Mouse (Mus musculus) MEL (cell line): ENCODE measurements around the gene Duox1. TPM values are rescaled to one million over a fixed set of nuclear protein-coding genes. Genes with fewer than 3 reads are reported as not detected.

Experiments used
- DNase-seq: peaks from one replicate; pipeline ENCODE4 v3.0.0; 2011; ENCODE audit warnings: low read depth, low spot score
- H3K27ac ChIP-seq: 2 replicates; pipeline ENCODE4 v1.5.1; 2012; ENCODE audit warnings: low read depth, mild to moderate bottlenecking, control low read depth, low read length, moderate library complexity; ENCODE audit not compliant: control insufficient read depth
- H3K27me3 ChIP-seq, 2 experiments: fragments of 150-350 bp in 1 of 2; sonication (generic) in 1 of 2; 2 replicates each; pipeline ENCODE4 v1.6.1; 2012; ENCODE audit warnings: low read length in 2 of 2, mild to moderate bottlenecking in 2 of 2, improper control_type of control experiment in 1 of 2, moderate library complexity in 1 of 2; ENCODE audit not compliant: insufficient read depth in 2 of 2, control insufficient read depth in 1 of 2
- H3K36me3 ChIP-seq, 2 experiments: 2 replicates each; pipeline ENCODE4 v1.6.1; 2012 to 2014; ENCODE audit warnings: low read length in 2 of 2, improper control_type of control experiment in 1 of 2, inconsistent platforms in 1 of 2, mild to moderate bottlenecking in 1 of 2; ENCODE audit not compliant: insufficient read depth in 2 of 2, control insufficient read depth in 1 of 2
- H3K4me1 ChIP-seq, 2 experiments: fragments of 150-350 bp in 1 of 2; sonication (generic) in 1 of 2; 2 replicates each; pipeline ENCODE4 v1.6.1; 2012; ENCODE audit warnings: low read length in 2 of 2, improper control_type of control experiment in 1 of 2, mild to moderate bottlenecking in 1 of 2; ENCODE audit not compliant: insufficient read depth in 2 of 2, control insufficient read depth in 1 of 2
- H3K4me3 ChIP-seq, 2 experiments: fragments of 150-350 bp in 1 of 2; sonication (generic) in 1 of 2; 2 replicates each; pipeline ENCODE4 v1.5.1; 2012; ENCODE audit warnings: low read depth in 2 of 2, low read length in 2 of 2, mild to moderate bottlenecking in 2 of 2, moderate library complexity in 2 of 2, control low read depth in 1 of 2, improper control_type of control experiment in 1 of 2; ENCODE audit not compliant: control insufficient read depth in 1 of 2, insufficient read depth in 1 of 2
- H3K79me2 ChIP-seq: 2 replicates; pipeline ENCODE4 v1.6.1; 2012; ENCODE audit warnings: mild to moderate bottlenecking, low read length, moderate library complexity; ENCODE audit not compliant: control insufficient read depth, poor library complexity, insufficient read depth
- H3K9ac ChIP-seq: 2 replicates; pipeline ENCODE4 v1.6.1; 2012; ENCODE audit warnings: low read depth, mild to moderate bottlenecking, control low read depth, low read length, moderate library complexity; ENCODE audit not compliant: control insufficient read depth, poor library complexity, severe bottlenecking
- H3K9me3 ChIP-seq: fragments of 150-350 bp; sonication (generic); replicated peaks from 2 replicates; pipeline ENCODE4 v1.6.1; 2012; ENCODE audit warnings: mild to moderate bottlenecking, low read length, improper control_type of control experiment, moderate library complexity; ENCODE audit not compliant: insufficient read depth
- ELF1 ChIP-seq: IDR thresholded peaks from 2 replicates; pipeline ENCODE4 v1.6.1; 2014; ENCODE audit warnings: low read depth, mild to moderate bottlenecking, inconsistent platforms, low read length, improper control_type of control experiment, moderate library complexity
- ETS1 ChIP-seq: IDR thresholded peaks from 2 replicates; pipeline ENCODE4 v1.6.1; 2012; ENCODE audit warnings: low read depth, mild to moderate bottlenecking, inconsistent platforms, low read length, improper control_type of control experiment, moderate library complexity
- GABPA ChIP-seq: IDR thresholded peaks from 2 replicates; pipeline ENCODE4 v1.6.1; 2012; ENCODE audit warnings: low read depth, mild to moderate bottlenecking, inconsistent platforms, low read length, improper control_type of control experiment, moderate library complexity
- HCFC1 ChIP-seq: IDR thresholded peaks from 2 replicates; pipeline ENCODE4 v1.6.1; 2012; ENCODE audit warnings: low read depth, mild to moderate bottlenecking, inconsistent platforms, low read length, improper control_type of control experiment, moderate library complexity
- MAFK ChIP-seq: IDR thresholded peaks from 2 replicates; pipeline ENCODE4 v1.6.1; 2011; ENCODE audit warnings: low read depth, mild to moderate bottlenecking, low read length, improper control_type of control experiment, borderline replicate concordance
- MAX ChIP-seq: IDR thresholded peaks from 2 replicates; pipeline ENCODE4 v1.6.1; 2011; ENCODE audit warnings: low read length, improper control_type of control experiment
- NRF1 ChIP-seq: IDR thresholded peaks from 2 replicates; pipeline ENCODE4 v1.6.1; 2014; ENCODE audit warnings: low read depth, mild to moderate bottlenecking, inconsistent platforms, low read length, improper control_type of control experiment, moderate library complexity; ENCODE audit not compliant: poor library complexity, insufficient read depth, severe bottlenecking
- SIN3A ChIP-seq: IDR thresholded peaks from 2 replicates; pipeline ENCODE4 v1.6.1; 2012; ENCODE audit warnings: low read length, improper control_type of control experiment, inconsistent platforms
- TAL1 ChIP-seq: IDR thresholded peaks from 2 replicates; pipeline ENCODE4 v1.6.1; 2012; ENCODE audit warnings: mild to moderate bottlenecking, inconsistent platforms, low read length, moderate library complexity, mixed read lengths
- TBP ChIP-seq: IDR thresholded peaks from 2 replicates; pipeline ENCODE4 v1.8.0; 2011; ENCODE audit warnings: low read depth, low read length, improper control_type of control experiment
- UBTF ChIP-seq: IDR thresholded peaks from 2 replicates; pipeline ENCODE4 v1.6.1; 2012; ENCODE audit warnings: low read depth, mild to moderate bottlenecking, inconsistent platforms, low read length, improper control_type of control experiment, moderate library complexity, borderline replicate concordance; ENCODE audit not compliant: insufficient read depth
- USF2 ChIP-seq, 2 experiments: IDR thresholded peaks; 2 replicates each; pipeline ENCODE4 v1.6.1; 2011 to 2012; ENCODE audit warnings: improper control_type of control experiment in 2 of 2, low read length in 2 of 2, borderline replicate concordance in 1 of 2, inconsistent platforms in 1 of 2, low read depth in 1 of 2, mild to moderate bottlenecking in 1 of 2; ENCODE audit not compliant: insufficient read depth in 1 of 2
- ZC3H11A ChIP-seq: IDR thresholded peaks from 2 replicates; pipeline ENCODE4 v1.6.1; 2012; ENCODE audit warnings: low read depth, mild to moderate bottlenecking, inconsistent platforms, low read length, improper control_type of control experiment
- ZMIZ1 ChIP-seq: IDR thresholded peaks from 2 replicates; pipeline ENCODE4 v1.6.1; 2012; ENCODE audit warnings: low read depth, mild to moderate bottlenecking, inconsistent platforms, low read length, improper control_type of control experiment, moderate library complexity
- ZNF384 ChIP-seq: IDR thresholded peaks from 2 replicates; pipeline ENCODE4 v1.6.1; 2012; ENCODE audit warnings: low read depth, mild to moderate bottlenecking, inconsistent platforms, low read length, improper control_type of control experiment
- polyA plus RNA-seq, 2 experiments: library from polyadenylated mRNA; stranded (reverse) in 1 of 2; unstranded in 1 of 2; fragments of >175 nt in 1 of 2; fragments of >200 nt in 1 of 2; gene quantifications; 2 replicates each; pipeline versions ENCODE4 v1.2.1 to v1.2.4; 2012; ENCODE audit warnings: low replicate concordance in 2 of 2, low read depth in 1 of 2; ENCODE audit not compliant: insufficient read length in 2 of 2, insufficient read depth in 1 of 2, missing spikeins in 1 of 2
- total RNA-seq: library from RNA; depleted of rRNA; stranded (reverse); fragments of 300-350 nt; gene quantifications from 2 replicates; pipeline ENCODE4 v1.2.3, GENCODE M21; 2012

The Duox1 gene
- total and polyA plus RNA-seq, 3 experiments: 0.01 TPM; not detected in 2

- Histone ChIP-seq H3K9me3 (no peaks in the 10 kb centered on the region), H3K9ac (peak overlapping the region; percentile 65), H3K79me2 (no peaks in the 10 kb centered on the region; the same call in 1 of the 2 replicates), H3K27ac (no peak overlapping the region; the same call in 1 of the 2 replicates), H3K4me3 (peak overlapping the region; percentile 52 to 90), H3K4me1 (peaks cover 0 to 18% of the 10 kb centered on the region in 2 experiments; a peak in 2 of 4 replicates), H3K27me3 (no peaks in the 10 kb centered on the region), H3K36me3 (peaks cover 0 to 2% of the 10 kb centered on the region in 2 experiments; a peak in 1 of 4 replicates)
- DNase-seq: peak; percentile 98
- TF ChIP-seq USF2 (IDR thresholded peaks at IDR 0.05; ENCODE audit: borderline replicate concordance in 1 of 2, insufficient read depth in 1 of 2, low read depth in 1 of 2, low read length in 2 of 2) (no peak), GABPA (no peak), MAFK (peak; percentile 96), ZNF384 (peak; percentile 77), ELF1 (peak; percentile 73; the same call in 1 of the 2 replicates), ETS1 (no peak), NRF1 (peak; percentile 91), UBTF (no peak), SIN3A (peak; percentile 14; the same call in 1 of the 2 replicates), HCFC1 (0 out of 2 replicates have a peak, but pooled peaks have one; percentile 31), TAL1 (no peak), TBP (peak; percentile 99)
These were observed 60.0 kb downstream of the Duox1 start for GRCm38 (mm10) chr2:122375391-122375991.

DNA sequence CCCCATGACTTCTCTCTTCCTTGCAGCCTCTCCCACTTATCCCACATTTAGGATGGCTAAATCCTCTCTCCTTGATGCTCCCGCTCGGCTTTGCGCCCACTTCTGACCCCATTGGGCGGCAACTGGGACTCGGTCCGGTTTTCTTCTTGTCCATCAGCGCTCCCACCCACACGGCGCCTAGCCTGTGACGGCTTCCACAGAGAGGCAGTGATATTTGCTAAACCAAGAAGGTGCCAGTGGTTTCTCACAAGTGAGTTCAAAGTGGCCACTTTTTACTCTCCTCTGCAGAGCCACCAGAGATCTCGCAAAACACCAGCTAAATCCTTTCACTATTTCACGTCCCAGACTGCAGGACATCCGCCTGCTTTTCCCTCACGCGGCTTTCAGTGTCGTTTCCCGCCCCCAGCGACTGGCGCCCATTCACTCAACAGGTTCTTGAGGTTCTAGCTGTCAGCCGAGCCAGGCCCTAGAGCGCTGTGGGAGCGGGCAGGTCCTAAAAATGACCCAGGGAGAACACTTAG, 60.6 kb downstream of the Duox1 start:
- Histone ChIP-seq H3K27ac (peak overlapping the region; percentile 38; the same call in 1 of the 2 replicates), H3K9me3 (no peaks in the 10 kb centered on the region), H3K36me3 (peaks cover 0 to 2% of the 10 kb centered on the region in 2 experiments; a peak in 1 of 4 replicates), H3K4me3 (peak overlapping the region; percentile 52 to 90), H3K4me1 (peaks cover 0 to 18% of the 10 kb centered on the region in 2 experiments; a peak in 2 of 4 replicates), H3K27me3 (no peaks in the 10 kb centered on the region), H3K9ac (peak overlapping the region; percentile 65), H3K79me2 (no peaks in the 10 kb centered on the region; the same call in 1 of the 2 replicates)
- DNase-seq: peak; percentile 80
- no peak for TF ChIP-seq ZC3H11A
- no peak for TF ChIP-seq ZMIZ1
- TF ChIP-seq MAX: 0 out of 2 replicates have a peak, but pooled peaks have one; percentile 12
